Mouse (Mus musculus) telencephalon, adult 2 months (tissue): ENCODE measurements at regions not wholly inside any gene's neighbourhood (a gene's known extent, or its start where the extent isn't known, plus 50 kb on each side); places are given as distances from the start of the nearest gene placed in this dataset.

Source experiments
- DNase-seq: peaks from one replicate; pipeline ENCODE4 v3.0.0-alpha.2; 2011; ENCODE audit warnings: low read depth, low spot score

- DNase-seq = no peak
Observed at GRCm38 (mm10) chrX:11903116-11903700, 256.9 kb downstream of the Bcor start.

DNA sequence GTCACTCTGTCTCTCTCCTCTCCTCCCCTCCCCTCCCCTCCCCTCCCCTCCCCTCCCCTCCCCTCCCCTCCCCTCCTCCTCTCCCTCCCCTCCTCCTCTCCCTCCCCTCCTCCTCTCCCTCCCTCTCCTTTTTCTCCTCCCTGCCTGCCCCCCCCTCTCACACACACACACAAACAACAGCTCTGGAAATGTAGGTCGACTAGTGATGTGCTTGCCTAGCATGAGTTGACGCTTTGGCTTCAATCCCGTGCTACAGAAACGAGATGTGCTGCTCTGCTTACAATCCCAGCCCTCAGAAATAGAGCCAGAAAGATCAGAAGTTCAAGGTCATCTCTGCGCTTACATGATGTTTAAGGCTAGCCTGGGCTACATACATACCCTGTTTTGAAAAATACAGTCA is 254.9 kb downstream of the Bcor start:
- no peak for DNase-seq

DNA sequence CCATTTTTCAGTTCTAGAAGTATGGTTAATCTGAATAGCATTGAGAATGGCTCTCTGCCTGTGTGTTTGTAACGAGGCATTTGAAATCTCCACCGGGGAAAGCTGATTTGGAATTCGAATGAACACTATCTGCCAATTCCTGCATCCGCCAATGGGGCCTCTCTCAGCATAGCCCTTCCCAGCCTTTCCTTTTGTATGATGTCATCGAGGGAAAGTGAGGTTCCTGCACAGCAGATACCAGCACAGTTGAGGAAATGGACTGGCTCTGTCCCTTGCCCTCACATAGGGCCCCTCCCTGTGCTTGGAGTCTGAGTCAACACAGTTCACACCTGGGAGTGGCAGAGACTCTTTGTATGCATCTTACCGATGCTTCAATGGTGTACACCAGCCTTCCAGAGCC is 253.0 kb downstream of the Bcor start:
- DNase-seq = no peak

DNA sequence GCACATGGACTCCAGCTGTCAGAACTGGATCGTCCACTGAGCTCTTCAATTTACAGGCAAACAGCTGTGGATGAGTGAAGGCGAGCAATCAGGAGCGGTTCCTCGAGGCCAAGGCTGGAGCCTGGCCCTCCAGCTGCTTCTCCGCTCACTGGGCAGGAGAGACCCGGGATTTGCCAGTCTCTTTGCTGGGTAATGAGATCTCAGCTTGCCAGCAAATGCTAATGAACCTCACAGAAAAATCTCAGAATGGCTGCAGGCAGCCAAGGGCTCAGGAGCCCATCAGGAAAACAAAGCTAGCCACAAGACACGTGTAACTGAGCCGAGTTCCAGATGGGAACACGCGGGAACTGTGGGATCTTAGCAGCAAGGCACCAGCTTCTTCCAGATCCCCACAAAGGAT is 244.2 kb downstream of the Bcor start:
- no peak for DNase-seq

GRCm38 (mm10) chrX:11920231-11920630 is 239.9 kb downstream of the Bcor start:
- DNase-seq = no peak

- DNase-seq = no peak
Observed at GRCm38 (mm10) chrX:11924639-11925302, 235.4 kb downstream of the Bcor start.

- DNase-seq = no peak
Observed at GRCm38 (mm10) chrX:11926868-11927535, 233.2 kb downstream of the Bcor start.

GRCm38 (mm10) chrX:11929448-11929847 is 230.7 kb downstream of the Bcor start:
- DNase-seq = no peak

GRCm38 (mm10) chrX:11931432-11931831 is 228.7 kb downstream of the Bcor start:
- no peak for DNase-seq

- DNase-seq = no peak
Observed at GRCm38 (mm10) chrX:11935337-11935736, 224.8 kb downstream of the Bcor start.

- DNase-seq = no peak
Observed at GRCm38 (mm10) chrX:11940246-11940645, 219.9 kb downstream of the Bcor start.

- no peak for DNase-seq
Observed at GRCm38 (mm10) chrX:11943367-11943766, 216.8 kb downstream of the Bcor start.

DNA sequence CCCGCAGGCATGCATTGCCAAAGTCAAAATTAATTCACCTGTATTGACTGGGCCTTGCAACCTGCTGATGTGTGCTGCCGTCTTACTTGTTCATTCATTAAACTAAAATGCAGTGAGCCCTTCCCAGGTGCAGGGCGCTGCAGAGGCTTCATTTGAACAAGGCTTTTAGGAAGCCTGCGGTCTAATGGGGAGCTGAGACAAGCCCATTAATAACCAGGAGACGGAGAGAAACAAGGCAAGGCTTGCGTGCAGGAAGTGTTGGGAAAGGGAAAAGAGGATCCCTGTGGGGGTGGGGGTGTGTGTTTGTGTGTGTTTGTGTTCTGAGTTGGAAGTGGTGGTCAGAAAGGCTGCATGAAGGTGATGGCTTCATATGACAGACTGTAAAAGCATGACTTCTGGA is 215.6 kb downstream of the Bcor start:
- DNase-seq = no peak

- DNase-seq = no peak
Observed at GRCm38 (mm10) chrX:11945280-11945679, 214.9 kb downstream of the Bcor start.

DNA sequence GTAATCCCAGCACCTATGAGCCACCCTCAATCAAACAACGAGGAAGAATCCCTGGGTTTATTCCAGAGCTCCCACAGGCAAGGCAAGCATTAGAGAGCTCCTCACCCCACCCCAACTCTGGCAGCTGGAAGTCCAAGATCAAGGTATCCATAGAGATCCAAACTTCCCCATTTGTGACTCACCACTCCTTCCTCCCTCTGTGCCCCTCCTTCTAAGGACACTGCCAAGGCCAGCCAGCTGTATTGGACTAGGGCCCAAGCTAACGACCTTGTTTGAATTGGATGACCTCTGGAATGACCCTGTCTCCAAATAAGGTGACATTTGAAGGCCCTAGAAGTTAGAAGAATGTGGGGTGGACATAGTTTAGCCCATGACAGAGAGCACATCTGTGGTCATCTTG is 208.0 kb downstream of the Bcor start:
- DNase-seq = no peak

DNA sequence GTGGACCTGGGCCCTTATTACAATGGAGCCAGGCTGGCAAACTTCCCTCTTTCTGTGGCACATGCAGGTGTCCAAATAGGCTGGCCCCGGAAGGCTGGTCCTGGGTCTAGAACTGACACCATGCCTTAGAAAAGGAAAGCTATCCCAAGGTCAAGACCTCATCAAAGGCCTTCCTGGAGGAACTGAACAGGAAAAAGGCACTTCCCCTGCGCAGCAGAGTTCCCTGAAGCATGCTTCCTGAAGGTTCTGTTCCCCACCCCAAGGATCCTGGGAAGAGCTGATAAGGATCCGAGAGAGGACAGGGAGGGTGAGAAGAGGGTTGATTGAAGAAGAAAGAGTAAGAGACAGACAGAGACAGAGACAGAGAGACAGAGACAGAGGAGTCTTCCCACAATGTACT is 204.0 kb downstream of the Bcor start:
- DNase-seq = no peak

GRCm38 (mm10) chrX:11957011-11957410 is 203.1 kb downstream of the Bcor start:
- no peak for DNase-seq

- DNase-seq = peak; percentile 18
Observed at GRCm38 (mm10) chrX:11959871-11960552, 200.1 kb downstream of the Bcor start.

- no peak for DNase-seq
Observed at GRCm38 (mm10) chrX:11961350-11961749, 198.8 kb downstream of the Bcor start.

DNA sequence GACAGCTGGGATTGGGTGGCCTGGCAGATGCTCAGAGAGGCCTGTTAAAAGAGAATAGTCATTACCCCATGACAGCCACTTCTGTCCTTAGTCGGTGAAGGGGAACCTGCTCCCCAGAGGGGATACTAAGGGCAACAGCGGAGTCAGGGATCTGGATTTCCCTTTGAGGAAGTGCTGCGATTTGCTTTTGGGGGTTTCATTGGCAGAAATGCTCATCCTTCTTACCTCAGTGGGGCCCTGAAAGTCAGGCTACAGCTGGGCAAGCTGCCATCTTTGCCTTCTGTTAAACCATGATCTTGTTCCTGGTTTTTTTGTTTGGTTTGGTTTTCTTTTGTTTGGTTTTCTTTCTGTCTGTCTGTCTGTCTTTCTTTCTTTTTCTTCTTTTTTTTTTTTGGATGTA is 195.7 kb downstream of the Bcor start:
- no peak for DNase-seq

GRCm38 (mm10) chrX:11978679-11979078 is 181.5 kb downstream of the Bcor start:
- DNase-seq = no peak

DNA sequence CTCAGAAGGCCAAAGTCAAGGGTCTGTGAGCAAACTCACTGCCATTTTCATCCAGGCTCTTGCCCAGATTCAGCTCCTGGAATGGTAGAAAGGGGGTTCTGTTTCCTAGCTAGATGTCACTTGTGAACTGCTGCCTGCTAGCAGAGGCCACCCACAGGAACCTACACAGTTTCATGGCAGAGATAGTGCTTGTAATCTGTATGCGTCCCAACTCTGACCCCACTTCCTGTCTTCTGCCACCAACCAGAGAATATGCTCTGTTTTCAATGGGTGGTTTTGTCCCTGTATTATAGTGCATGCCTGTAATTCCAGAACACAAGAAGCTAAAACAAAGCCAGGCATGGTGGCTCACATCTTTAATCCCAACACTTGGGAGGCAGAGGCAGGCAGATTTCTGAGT is 176.9 kb downstream of the Bcor start:
- DNase-seq = no peak
